Mouse (Mus musculus) embryo, embryonic 11.5 days (tissue): ENCODE data around the gene Cryba4.

Experiments
- DNase-seq: peaks from one replicate; pipeline ENCODE4 v3.0.0-alpha.2; 2012; ENCODE audit warnings: low read depth, low spot score

Cryba4 gene

GRCm38 (mm10) chr5:112237866-112238570, 14.3 kb downstream of the Cryba4 start:
- no peak for DNase-seq

- DNase-seq: peak; percentile 56
Measured at GRCm38 (mm10) chr5:112237439-112237838, 14.9 kb downstream of the Cryba4 start.

DNA sequence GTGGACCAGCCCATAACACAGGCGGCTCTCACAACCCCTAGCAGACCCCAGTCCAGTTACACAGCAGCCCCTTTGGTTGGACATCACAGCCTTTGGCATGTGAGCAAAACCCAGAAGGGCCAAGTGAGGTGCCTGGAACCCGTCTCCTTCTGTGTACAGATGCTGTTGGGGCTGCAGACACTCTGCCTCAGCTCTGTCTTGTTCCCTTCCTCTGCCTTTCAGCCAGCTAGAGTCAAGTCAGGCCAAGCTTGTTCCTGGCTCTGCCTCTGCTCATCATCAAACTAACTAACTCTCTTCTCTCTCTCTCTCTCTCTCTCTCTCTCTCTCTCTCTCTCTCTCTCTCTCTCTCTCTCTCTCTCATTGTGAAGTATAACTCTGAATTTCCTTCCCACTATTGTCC, 15.7 kb downstream of the Cryba4 start:
- no peak for DNase-seq

- DNase-seq: no peak
Measured at GRCm38 (mm10) chr5:112235806-112236205, 16.5 kb downstream of the Cryba4 start.

DNA sequence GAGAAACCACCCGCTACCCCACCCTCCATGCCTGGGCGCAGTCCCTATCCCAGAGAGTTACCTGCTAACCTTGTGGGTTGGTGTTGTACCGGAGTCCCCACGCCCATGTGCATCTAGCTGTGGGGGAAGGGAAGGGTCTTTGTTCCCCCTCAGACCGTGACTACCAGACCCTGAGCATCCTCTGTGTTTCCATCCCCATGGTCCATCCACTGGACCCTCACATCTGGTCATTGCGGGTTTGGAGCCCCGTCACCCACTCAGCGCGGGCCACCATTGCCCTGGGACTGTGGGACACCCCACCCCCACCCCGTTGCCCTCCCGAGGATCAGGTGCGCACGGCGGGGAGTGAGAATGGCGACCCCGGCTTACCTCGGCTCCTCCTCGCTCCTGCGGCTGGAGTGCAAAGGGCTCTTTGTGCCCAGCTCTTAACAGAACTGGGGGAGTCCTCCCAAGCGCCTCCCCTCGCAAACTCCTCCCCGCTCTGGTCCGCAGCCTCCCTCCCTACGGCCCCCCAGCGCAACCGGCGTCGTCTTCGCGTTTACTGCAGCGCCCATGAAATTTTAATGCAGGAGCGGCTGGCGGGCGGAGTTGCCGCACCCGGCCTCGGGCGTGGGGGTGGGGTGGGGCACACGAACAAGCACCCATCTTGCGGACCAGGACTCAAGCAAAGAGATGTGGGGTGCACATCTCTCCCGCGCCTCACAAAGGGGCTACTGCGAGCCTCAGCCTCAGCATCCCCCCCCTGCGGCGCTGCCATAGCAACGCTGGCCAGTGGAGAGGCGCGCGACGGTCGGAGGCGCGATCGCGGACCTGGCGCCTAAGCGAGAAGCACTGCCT, 23.9 kb downstream of the Cryba4 start:
- DNase-seq: no peak

DNA sequence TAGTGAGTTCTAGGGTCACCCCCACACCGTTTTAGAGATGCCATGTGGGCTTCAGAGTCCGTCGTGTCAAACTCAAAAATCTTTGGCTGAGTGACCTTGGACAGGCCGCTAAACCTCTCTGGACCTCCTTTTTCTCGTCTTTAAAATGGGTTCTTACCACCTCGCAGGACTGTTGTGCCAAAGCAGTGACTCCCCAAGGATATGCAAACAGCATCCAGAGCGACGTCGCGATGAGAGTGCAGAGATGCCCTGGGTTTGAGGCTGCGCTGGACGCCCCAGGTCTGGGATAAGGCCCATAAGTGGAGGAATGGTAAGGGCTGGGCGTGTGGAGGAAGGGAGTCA, 24.4 kb downstream of the Cryba4 start:
- no peak for DNase-seq

- DNase-seq: no peak
Measured at GRCm38 (mm10) chr5:112227354-112227753, 25.0 kb downstream of the Cryba4 start.

DNA sequence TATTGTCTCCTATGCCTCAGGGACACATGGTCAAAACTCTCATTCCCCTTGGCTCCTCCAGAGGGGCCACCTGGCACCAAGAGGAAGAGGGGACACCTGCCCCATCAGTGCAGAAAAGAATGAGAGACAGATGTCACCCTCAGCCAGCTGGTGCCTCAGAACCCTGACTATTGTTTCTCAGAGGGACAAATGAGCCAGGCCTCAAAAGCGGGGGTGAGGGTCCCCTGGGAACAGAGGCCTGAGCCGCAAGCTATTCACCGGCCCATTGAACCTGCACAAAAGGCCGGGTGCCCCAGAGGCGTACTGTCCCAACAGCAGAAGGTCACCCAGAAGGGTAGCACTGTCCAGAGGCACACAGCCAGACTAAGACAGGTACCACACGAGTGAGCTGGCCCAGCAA, 26.7 kb downstream of the Cryba4 start:
- no peak for DNase-seq

GRCm38 (mm10) chr5:112220203-112220602, 32.1 kb downstream of the Cryba4 start:
- no peak for DNase-seq

DNA sequence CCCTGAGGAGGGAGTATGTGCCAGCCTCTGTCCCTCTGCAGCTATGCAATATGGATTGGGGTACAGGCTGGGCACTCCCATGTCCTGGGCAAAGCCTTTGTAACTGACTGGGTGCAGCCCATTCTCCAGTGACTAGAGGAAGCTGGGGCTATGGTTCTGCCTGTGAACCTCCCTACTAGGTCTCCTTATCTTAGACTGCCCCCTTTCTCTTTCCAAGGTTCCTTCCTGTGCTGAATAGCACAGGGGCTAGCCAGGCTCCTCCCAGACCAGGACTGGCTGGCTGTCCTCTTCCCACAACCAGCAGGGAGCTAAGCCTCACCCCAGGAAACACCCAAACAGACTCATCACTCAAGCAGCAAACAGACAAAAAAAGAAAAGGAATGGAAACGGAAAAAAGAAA, 32.9 kb downstream of the Cryba4 start:
- no peak for DNase-seq

GRCm38 (mm10) chr5:112218679-112219078, 33.6 kb downstream of the Cryba4 start:
- DNase-seq: no peak

- no peak for DNase-seq
Measured at GRCm38 (mm10) chr5:112217031-112217430, 35.3 kb downstream of the Cryba4 start.

DNA sequence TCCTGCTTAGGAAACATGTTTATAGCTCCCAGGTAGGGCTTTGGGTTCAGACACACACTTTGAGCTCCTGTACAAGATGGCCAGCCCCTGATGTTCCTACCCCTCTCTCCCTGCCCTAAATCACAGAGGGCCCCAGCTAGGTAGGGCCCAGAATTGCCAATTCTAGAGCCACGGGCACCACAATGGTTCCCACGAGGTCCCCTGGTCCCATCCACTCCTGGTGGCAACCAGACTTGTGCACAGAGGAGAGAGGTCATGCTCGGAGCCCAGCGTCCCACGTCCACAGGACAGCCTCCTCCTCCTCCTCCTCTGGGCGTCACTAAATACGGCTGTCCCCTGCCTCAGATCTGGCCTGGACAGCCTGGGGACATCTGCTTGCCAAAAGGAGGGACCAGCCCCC, 36.0 kb downstream of the Cryba4 start:
- DNase-seq: no peak

GRCm38 (mm10) chr5:112215801-112216251, 36.5 kb downstream of the Cryba4 start:
- DNase-seq: no peak

- DNase-seq: no peak
Measured at GRCm38 (mm10) chr5:112215291-112215751, 37.0 kb downstream of the Cryba4 start.

DNA sequence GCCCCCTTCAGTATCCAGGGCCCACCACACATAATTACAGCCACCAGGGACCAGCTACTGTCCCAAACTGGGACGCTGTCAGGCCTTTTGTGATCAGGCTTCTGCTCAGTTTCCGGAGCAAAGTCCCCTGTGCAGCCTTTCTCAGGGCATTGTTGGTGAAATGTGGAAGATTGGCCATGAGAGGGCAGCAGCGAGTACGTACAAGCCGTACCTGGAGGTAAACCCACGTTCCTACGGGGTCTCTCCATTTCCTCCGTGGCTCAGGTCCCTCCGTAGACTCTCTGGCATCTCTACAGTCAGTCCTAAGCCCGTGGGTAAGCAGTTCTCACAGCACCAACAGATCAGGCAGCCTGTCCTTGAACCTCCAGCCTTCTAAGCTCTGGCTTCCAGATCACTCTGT, 37.9 kb downstream of the Cryba4 start:
- peak; percentile 56 for DNase-seq

GRCm38 (mm10) chr5:112213331-112214240, 38.7 kb downstream of the Cryba4 start:
- no peak for DNase-seq

DNA sequence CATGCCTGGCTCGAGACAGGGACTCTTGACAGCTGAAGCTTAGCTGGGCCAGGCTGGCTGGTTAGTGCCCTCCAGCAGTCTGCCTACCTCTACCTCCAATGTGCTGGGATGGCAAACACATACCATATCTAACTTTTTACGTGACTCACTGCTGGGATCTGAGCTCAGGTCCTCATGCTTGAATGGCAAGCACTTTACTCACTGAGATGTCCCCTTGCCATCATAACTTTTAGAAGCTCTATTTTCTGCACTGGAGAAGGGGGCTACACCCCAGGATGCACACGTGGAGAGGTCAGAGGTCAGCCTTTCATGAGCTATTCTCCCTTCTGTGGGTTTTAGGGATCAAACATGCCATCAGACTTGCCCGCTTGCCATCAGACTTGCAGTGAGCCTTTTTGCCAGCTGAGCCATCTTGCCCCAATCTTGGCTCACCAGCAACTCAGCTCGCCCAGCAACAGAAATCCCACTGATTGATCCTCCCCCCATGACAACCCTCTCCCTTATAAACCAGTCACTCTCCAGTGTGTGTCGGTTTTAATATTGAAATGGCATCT, 39.5 kb downstream of the Cryba4 start:
- DNase-seq: no peak

GRCm38 (mm10) chr5:112211911-112212310, 40.4 kb downstream of the Cryba4 start:
- no peak for DNase-seq

GRCm38 (mm10) chr5:112210104-112210503, 42.2 kb downstream of the Cryba4 start:
- DNase-seq: peak; percentile 59

GRCm38 (mm10) chr5:112208321-112208720, 44.0 kb downstream of the Cryba4 start:
- no peak for DNase-seq
